Mouse (Mus musculus) inflammation-experienced regulatory T-cells, adult 6 months (primary cell): ENCODE measurements around the gene Ccdc149. TPM values are rescaled to one million over a fixed set of nuclear protein-coding genes. Genes with fewer than 3 reads are reported as not detected.

Source experiments
- ATAC-seq: one replicate; pipeline ENCODE4 v1.8.0; 2017
- polyA plus RNA-seq, 3 experiments: library from polyadenylated mRNA; unstranded; fragments of 100-300 nt; shearing (Covaris generic); gene quantifications; one replicate each; pipeline ENCODE4 v1.2.1; 2017

Ccdc149 gene
- polyA plus RNA-seq, 3 experiments from 2014 or later, result not detected

- no peak for ATAC-seq
Measured at GRCm38 (mm10) chr5:52438946-52439345, 32.4 kb downstream of the Ccdc149 start.

- no peak for ATAC-seq
Measured at GRCm38 (mm10) chr5:52435533-52435932, 35.8 kb downstream of the Ccdc149 start.

- ATAC-seq, result no peak
Measured at GRCm38 (mm10) chr5:52431276-52431844, 40.0 kb downstream of the Ccdc149 start.

- ATAC-seq, result no peak
Measured at GRCm38 (mm10) chr5:52429731-52430480, 41.4 kb downstream of the Ccdc149 start.

GRCm38 (mm10) chr5:52428613-52429012, 42.7 kb downstream of the Ccdc149 start:
- no peak for ATAC-seq

- ATAC-seq, result no peak
Measured at GRCm38 (mm10) chr5:52425819-52426218, 45.5 kb downstream of the Ccdc149 start.

GRCm38 (mm10) chr5:52423893-52424292, 47.4 kb downstream of the Ccdc149 start:
- ATAC-seq, result no peak

DNA sequence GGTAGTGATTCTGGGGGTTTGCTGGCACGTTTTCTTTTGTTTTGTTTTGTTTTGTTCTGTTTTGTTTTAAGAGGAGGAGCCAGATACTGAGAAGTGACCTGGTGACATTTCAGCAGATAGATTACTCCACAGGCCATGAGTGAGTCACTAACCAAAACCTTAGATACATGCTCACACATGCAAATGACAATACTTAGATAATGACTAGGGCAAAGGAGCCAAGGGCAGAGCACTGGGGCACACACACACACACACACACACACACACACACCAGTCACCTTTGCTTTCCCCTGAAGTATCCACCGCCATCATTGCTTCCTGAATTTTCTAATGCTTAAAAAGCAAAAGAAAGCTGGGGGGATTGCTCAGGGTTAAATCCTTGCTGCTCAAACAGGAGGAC, 54.8 kb downstream of the Ccdc149 start:
- no peak for ATAC-seq

GRCm38 (mm10) chr5:52415917-52416316, 55.4 kb downstream of the Ccdc149 start:
- ATAC-seq, result no peak

DNA sequence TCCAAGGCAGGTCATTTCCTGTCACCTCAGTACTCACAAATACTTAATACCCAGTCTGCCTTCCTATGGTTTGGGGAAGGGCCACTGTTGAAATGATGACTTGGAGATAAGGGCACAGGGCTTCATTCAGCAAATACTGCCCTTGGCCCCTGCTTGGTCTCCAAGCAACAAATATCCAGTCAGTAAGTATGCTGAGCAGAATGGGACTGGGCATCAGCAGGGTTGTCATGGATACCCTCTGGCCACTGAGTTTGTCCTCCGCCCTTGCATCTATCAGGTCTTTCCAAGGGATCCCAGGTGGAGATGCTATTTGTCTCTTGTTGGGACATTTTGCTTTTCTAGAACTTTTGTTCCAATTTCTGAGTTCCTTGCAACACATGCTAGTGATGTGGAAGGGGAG, 56.1 kb downstream of the Ccdc149 start:
- no peak for ATAC-seq

- ATAC-seq, result no peak
Measured at GRCm38 (mm10) chr5:52411567-52411966, 59.8 kb downstream of the Ccdc149 start.

- no peak for ATAC-seq
Measured at GRCm38 (mm10) chr5:52410197-52410596, 61.1 kb downstream of the Ccdc149 start.

GRCm38 (mm10) chr5:52408668-52409315, 62.5 kb downstream of the Ccdc149 start:
- ATAC-seq, result no peak

GRCm38 (mm10) chr5:52404373-52404772, 66.9 kb downstream of the Ccdc149 start:
- no peak for ATAC-seq

GRCm38 (mm10) chr5:52393756-52394155, 77.6 kb downstream of the Ccdc149 start:
- no peak for ATAC-seq

DNA sequence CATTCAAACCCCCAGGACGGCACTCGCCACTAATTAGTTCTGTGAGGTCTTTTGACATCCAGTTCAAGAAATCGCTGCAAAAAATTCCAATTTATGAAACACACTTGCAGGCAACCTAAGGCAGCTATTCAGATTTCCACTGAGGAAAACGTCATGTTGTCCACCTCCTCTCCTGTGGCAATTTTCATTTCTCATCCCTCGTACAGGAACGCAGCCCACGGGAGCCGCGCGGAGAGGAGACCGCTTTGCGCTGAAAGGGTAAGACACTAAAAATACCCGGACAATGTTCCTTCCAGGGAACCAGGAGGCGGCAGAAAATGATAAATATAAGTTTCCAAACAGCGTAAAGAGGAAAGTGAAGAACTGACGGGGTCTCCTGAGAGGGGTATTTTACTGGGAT, 79.8 kb downstream of the Ccdc149 start:
- ATAC-seq, result no peak

DNA sequence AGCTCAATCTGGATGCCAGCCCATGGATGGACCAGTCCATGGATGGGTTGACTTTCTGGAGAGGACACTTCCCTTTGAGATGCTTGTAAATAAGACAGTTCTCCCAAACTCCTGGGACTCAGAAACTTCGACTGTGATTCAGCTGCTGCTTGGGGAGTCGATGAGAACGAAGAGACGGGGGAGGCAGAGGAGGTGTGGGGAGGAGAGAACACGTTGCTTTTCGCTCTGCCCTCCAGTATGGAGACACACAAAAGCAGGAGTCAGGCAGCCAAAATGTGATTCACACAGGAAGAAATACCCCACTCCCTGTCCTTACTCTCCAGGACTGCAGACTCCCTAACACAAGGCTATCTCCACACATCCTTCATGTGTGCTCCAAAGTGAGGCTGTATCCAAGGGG, 80.9 kb downstream of the Ccdc149 start:
- no peak for ATAC-seq

DNA sequence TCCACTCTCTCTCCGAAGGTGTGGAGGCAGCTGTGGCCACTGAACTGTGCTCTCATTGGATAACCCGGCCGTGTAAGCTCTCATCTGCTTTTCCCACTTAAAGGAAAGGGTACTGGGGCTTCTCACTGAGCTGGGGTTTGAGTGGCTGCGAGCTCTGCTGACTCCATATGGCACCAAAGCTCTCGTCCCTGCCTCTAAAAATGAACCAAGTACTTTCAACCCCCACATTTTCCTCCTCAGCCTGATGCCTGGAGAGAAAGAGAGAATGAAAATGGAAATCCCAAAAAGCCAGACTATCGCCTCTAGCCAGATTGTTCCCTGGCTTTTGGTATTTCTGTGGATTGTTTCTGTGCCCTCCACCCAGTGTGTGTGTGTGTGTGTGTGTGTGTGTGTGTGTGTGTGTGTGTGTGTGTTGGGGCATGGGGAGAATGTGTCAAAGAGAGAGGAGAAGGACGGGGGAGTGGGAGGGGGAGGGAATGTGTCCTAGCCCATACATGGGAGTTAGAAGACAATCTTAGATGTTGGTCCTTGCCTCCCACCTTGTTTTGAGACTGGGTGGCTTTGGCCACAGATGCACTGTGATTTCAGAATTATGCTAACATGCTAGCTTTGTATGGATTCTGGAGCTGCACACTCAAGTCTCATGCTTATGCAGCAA, 83.1 kb downstream of the Ccdc149 start:
- no peak for ATAC-seq

DNA sequence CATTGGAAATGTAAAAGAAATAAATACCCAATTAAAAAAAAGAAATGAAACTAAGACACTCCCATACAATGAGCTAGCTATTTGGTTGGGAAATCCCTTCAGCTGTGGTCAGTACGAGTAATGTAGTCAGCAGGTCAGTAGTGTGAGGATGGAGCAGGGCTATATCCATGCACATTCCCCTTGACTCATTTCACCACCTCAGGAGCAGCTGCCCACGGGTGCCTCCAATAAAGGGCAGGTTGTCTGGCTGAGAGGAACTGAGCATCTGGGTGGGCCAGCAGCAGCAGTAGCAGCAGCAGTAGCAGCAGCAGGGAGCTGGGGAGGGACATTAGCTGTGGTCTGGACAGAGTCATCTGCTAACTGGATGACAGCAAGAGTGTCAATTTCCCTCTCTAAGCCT, 85.3 kb downstream of the Ccdc149 start:
- no peak for ATAC-seq

DNA sequence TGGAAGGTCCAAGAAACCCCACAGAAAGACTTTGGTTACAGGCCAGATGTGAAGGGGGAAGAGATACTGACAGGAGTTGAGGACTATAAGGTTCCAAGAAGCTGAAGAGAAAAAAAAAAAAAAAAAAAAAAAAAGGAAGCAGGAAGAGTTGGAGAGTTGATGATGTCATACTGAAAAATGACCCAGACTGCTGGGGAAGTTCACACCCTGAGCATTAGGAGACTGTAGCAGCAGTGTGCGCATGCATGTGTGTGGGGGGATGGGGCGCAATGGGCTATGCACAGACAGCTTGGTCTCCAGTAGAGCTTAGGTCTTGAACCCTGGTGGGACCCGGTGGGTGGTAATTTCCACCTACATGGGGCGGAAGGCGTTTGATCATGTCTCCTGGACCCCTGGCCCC, 87.6 kb downstream of the Ccdc149 start:
- no peak for ATAC-seq

- no peak for ATAC-seq
Measured at GRCm38 (mm10) chr5:52382837-52383236, 88.5 kb downstream of the Ccdc149 start.

DNA sequence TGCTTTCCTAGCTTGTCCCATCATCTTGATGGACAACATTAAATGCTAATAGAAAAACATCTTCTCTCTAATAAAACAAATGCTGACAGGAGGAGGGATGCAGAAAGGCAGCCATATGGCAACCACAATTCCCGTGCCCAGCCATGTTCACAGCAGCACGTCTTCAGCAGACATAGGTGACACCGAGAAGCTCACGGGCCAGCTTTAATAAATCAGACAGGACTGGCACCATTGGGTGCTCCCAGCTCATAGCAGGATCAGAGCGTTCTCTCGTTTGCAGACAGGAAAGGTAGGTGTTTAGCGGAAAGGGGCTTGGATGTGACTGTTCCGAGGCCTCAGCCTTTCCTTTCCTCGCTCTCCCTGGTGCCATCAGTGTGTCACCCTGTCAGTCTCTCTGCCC, 95.5 kb downstream of the Ccdc149 start:
- ATAC-seq, result no peak

DNA sequence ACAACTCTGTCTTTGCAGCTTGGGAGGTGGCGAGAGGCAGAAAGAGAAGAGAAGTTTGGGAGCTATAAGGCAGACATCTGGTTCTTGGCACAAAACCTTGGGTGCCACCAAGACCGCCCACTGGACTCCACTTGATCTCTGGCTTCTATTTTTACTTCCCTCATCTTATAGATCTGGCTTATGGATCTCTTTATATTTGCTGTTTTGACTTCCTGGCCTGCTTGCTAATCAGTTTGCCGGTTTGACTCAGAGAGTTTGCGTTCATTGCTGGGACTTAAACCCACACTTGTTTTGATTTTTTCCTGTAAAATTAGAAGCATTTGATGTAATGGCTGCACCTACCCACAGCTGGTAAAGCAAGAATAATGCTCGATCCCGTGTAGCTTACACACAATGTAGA, 100.4 kb downstream of the Ccdc149 start:
- ATAC-seq, result no peak
